Mouse (Mus musculus): ENCODE measurements around the gene Tent5c. TPM values are rescaled to one million over a fixed set of nuclear protein-coding genes. Genes with fewer than 3 reads are reported as not detected.

Tent5c gene
- polyA plus RNA-seq (2012; rRNA removed) (3.9 and 4.0 TPM in 2 replicates), polyA plus RNA-seq (2014; fragmentation: Nextera tagmentation; extraction: Ambion mirVana) (6.5 and 8.7 TPM in 2 replicates)

DNA sequence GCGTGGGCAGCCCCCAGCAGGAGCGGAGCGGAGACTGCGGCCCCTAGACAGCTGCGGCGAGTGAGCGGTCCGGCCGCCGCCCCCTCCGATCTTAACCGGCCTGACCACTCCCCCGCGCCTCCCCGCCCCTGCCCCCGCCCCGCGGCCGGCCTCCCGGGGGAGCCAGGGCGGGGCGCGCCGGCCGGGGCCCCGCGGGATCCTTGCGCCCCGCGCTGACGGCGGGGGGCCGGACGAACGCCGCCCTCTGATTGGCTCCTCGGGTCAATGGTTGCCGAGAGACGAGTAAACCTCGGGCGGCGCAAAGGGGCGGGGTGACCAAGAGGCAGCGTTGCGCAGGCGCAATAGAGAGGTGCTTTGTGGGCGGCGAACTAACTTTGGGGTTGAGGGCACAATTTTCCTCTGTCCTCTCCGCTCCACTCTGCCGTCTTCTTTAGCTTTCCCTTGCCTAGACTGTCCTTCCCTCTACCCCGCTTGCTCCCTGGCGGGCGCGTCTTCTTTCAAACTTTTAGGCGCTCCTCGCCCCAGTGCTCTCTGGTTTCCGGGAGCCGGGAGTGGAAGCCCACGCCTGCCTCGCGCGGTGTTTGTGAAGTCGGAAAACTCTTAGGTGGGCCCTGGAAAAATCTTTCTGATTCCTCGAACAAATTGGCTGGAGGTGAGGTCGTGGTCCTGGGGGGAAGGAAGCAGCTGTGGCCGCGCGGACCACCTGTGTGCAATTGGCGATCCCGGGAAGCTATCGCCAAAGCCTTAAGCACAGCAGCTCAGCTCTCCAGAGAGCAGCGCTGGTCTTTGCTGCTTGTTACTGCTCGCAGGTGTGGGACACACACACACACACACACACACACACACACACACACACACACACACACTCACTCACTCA, at the start of gene Tent5c:
Tent5c (minus strand) TSS at position 192 of the 877 bp plus-strand sequence.
- no peak for TF ChIP-seq POLR2A (IDR thresholded peaks at IDR 0.05; ENCODE audit: borderline replicate concordance, extremely low read depth, insufficient read depth, insufficient read length)
- H3K27me3 ChIP-seq (ENCODE audit: control insufficient read depth, insufficient read depth, low read length): peaks cover 20% of the 10 kb centered on the region
- peaks cover 5% of the 10 kb centered on the region; the same call in 1 of the 2 replicates for H3K4me1 ChIP-seq (ENCODE audit: control insufficient read depth, insufficient read depth, low read length)
- no peak within 1 kb of the TSS; the same call in 1 of the 2 replicates for H3K27ac ChIP-seq (replicated peaks; ENCODE audit: low read depth, low read length)
- peak within 1 kb of the TSS; percentile 59 for H3K4me3 ChIP-seq (replicated peaks; ENCODE audit: low read length)
- peak; percentile 98 for DNase-seq (ENCODE audit: low spot score)
- under 1% methylated on average over 31 of the region's 73 CpGs for WGBS
- H3K4me2 ChIP-seq (replicated peaks; ENCODE audit: low read depth, low read length, severe bottlenecking): peak within 1 kb of the TSS; percentile 99
- peak within 1 kb of the TSS; percentile 57 for H3K9ac ChIP-seq (ENCODE audit: low read depth, low read length, severe bottlenecking)
- peak; percentile 92 for ATAC-seq (ENCODE audit: low FRiP score, low read depth)
- no peaks in the 10 kb centered on the region for H3K36me3 ChIP-seq (ENCODE audit: control insufficient read depth, insufficient read depth, low read length)
- H3K9me3 ChIP-seq (ENCODE audit: control insufficient read depth, low read length): no peaks in the 10 kb centered on the region

DNA sequence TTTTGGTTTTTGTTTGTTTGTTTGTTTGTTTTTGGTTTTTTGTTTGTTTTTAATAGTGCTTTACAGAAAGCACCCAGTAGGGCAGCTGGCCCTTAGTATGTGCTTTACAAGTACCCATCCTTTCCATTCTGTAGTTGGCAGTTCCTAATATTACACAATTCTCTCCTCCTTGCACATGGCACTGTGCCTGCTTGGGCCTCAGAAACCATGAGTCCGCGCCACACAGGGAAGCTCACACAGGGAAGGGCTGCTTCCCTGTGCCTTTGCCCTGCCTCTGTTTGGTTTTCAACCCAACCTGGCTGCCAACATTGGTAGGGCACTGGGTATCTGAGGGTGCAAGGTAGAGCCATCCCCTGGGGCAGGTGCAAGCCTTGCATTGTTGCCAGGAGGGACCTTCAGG, 47.6 kb upstream of the Tent5c start:
- H3K36me3 ChIP-seq (ENCODE audit: control insufficient read depth, insufficient read depth, low read length): no peaks in the 10 kb centered on the region
- H3K4me3 ChIP-seq (replicated peaks; ENCODE audit: low read length): no peak overlapping the region
- H3K27me3 ChIP-seq (ENCODE audit: control insufficient read depth, insufficient read depth, low read length): no peaks in the 10 kb centered on the region
- no peaks in the 10 kb centered on the region for H3K4me1 ChIP-seq (ENCODE audit: control insufficient read depth, insufficient read depth, low read length)
- no peaks in the 10 kb centered on the region for H3K9me3 ChIP-seq (ENCODE audit: control insufficient read depth, low read length)
- WGBS: 93% methylated on average over 2 of the region's 2 CpGs
- H3K9ac ChIP-seq (ENCODE audit: low read depth, low read length, severe bottlenecking): no peak overlapping the region
- DNase-seq (ENCODE audit: low spot score) (no peak), ATAC-seq (ENCODE audit: low FRiP score, low read depth) (no peak)
- no peak overlapping the region for H3K27ac ChIP-seq (replicated peaks; ENCODE audit: low read depth, low read length)
- TF ChIP-seq POLR2A (IDR thresholded peaks at IDR 0.05; ENCODE audit: borderline replicate concordance, extremely low read depth, insufficient read depth, insufficient read length): no peak
- no peak overlapping the region for H3K4me2 ChIP-seq (replicated peaks; ENCODE audit: low read depth, low read length, severe bottlenecking)

DNA sequence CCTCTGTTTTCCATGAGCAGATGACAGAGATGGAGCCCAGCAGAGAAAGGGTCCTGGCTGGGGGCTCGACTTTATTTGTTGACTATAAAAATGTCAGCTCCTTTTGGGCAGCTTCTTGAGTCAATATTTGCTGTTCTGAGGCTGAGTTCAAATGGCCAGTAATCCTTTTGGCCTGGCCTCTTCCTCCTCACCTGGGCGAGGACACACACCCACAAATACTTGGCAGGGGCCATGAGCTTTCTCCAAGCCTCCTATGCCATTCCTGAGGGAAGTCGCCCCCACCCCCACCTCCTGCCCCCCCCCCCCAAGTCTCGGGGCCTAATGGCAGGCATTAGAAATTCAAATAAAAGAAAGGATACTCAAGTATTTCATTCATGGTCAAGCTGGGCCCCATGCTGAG, 46.8 kb upstream of the Tent5c start:
- ATAC-seq (ENCODE audit: low FRiP score, low read depth): no peak
- Histone ChIP-seq H3K4me1 (ENCODE audit: control insufficient read depth, insufficient read depth, low read length) (no peaks in the 10 kb centered on the region), H3K36me3 (ENCODE audit: control insufficient read depth, insufficient read depth, low read length) (no peaks in the 10 kb centered on the region), H3K27ac (replicated peaks; ENCODE audit: low read depth, low read length) (no peak overlapping the region), H3K4me3 (replicated peaks; ENCODE audit: low read length) (no peak overlapping the region), H3K9ac (ENCODE audit: low read depth, low read length, severe bottlenecking) (no peak overlapping the region), H3K27me3 (ENCODE audit: control insufficient read depth, insufficient read depth, low read length) (no peaks in the 10 kb centered on the region), H3K9me3 (ENCODE audit: control insufficient read depth, low read length) (no peaks in the 10 kb centered on the region), H3K4me2 (replicated peaks; ENCODE audit: low read depth, low read length, severe bottlenecking) (no peak overlapping the region)
- DNase-seq (ENCODE audit: low spot score): no peak
- WGBS: 62% methylated on average over 4 of the region's 4 CpGs
- TF ChIP-seq POLR2A (IDR thresholded peaks at IDR 0.05; ENCODE audit: borderline replicate concordance, extremely low read depth, insufficient read depth, insufficient read length): no peak

DNA sequence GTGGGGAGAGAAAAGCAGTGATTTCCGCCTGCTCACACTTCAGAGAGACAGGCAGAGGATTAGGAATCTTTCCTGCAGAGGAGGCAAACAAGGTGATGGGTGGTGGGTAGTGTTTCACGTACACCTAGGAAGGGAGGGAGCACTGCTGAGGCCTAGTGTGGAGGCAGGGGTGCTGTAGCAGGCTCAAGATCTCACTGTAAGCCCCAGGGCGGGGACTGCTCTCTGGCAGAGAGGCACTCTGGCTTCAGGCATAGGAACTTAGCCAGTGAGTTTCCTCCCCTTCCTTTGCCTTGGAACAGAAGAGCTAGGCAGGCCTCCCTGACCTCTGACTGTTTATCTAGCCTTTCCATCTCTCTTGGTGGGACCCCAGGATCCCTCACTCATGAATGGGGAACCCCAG, 46.2 kb upstream of the Tent5c start:
- Histone ChIP-seq H3K27me3 (ENCODE audit: control insufficient read depth, insufficient read depth, low read length) (no peaks in the 10 kb centered on the region), H3K9me3 (ENCODE audit: control insufficient read depth, low read length) (no peaks in the 10 kb centered on the region), H3K4me2 (replicated peaks; ENCODE audit: low read depth, low read length, severe bottlenecking) (no peak overlapping the region), H3K9ac (ENCODE audit: low read depth, low read length, severe bottlenecking) (no peak overlapping the region), H3K4me1 (ENCODE audit: control insufficient read depth, insufficient read depth, low read length) (no peaks in the 10 kb centered on the region), H3K36me3 (ENCODE audit: control insufficient read depth, insufficient read depth, low read length) (no peaks in the 10 kb centered on the region), H3K4me3 (replicated peaks; ENCODE audit: low read length) (no peak overlapping the region), H3K27ac (replicated peaks; ENCODE audit: low read depth, low read length) (no peak overlapping the region)
- TF ChIP-seq POLR2A (IDR thresholded peaks at IDR 0.05; ENCODE audit: borderline replicate concordance, extremely low read depth, insufficient read depth, insufficient read length): no peak
- no peak for ATAC-seq (ENCODE audit: low FRiP score, low read depth)
- WGBS: 47% methylated on average over 3 of the region's 3 CpGs
- no peak for DNase-seq (ENCODE audit: low spot score)

DNA sequence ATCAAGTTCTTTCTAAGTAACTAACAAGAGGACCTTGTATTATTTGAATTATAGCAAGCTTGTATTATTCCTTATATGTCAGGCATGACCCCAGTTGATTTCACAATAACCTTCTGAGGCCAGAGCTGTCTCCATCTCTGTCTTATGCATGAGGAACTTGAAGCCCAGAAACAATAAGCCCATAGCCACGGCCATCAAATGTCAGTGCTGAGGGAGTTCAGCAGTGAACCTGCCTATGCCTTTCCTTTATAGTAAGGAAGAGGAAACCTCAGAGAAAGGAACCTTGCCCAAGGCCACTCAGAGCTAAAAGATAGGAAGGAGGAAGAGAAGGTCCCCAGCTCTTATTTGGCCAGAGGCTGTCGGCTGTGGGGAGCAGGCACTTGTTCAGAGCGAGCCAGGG, 45.3 kb upstream of the Tent5c start:
- DNase-seq (ENCODE audit: low spot score) (no peak), ATAC-seq (ENCODE audit: low FRiP score, low read depth) (no peak)
- no peaks in the 10 kb centered on the region for H3K4me1 ChIP-seq (ENCODE audit: control insufficient read depth, insufficient read depth, low read length)
- H3K27me3 ChIP-seq (ENCODE audit: control insufficient read depth, insufficient read depth, low read length): no peaks in the 10 kb centered on the region
- no peak overlapping the region for H3K27ac ChIP-seq (replicated peaks; ENCODE audit: low read depth, low read length)
- WGBS: 83% methylated on average over 3 of the region's 3 CpGs
- no peak overlapping the region for H3K4me2 ChIP-seq (replicated peaks; ENCODE audit: low read depth, low read length, severe bottlenecking)
- H3K9me3 ChIP-seq (ENCODE audit: control insufficient read depth, low read length): no peaks in the 10 kb centered on the region
- no peaks in the 10 kb centered on the region for H3K36me3 ChIP-seq (ENCODE audit: control insufficient read depth, insufficient read depth, low read length)
- no peak for TF ChIP-seq POLR2A (IDR thresholded peaks at IDR 0.05; ENCODE audit: borderline replicate concordance, extremely low read depth, insufficient read depth, insufficient read length)
- no peak overlapping the region for H3K4me3 ChIP-seq (replicated peaks; ENCODE audit: low read length)
- H3K9ac ChIP-seq (ENCODE audit: low read depth, low read length, severe bottlenecking): no peak overlapping the region

Measured in limb, embryonic 14.5 days (tissue).